Mouse (Mus musculus) brain, adult 10 weeks (tissue): ENCODE measurements around the gene Spdye4c. TPM values are rescaled to one million over a fixed set of nuclear protein-coding genes. Genes with fewer than 3 reads are reported as not detected.

ENCODE experiments used
- polyA plus RNA-seq: library from polyadenylated mRNA; stranded (reverse); fragments of 350-450 nt; fragmentation: Illumina TruSeq; extraction: RNeasy Lipid Tissue Mini Kit (QIAGEN cat#74804); gene quantifications from one replicate; pipeline ENCODE4 v1.2.3, GENCODE M21; 2015; ENCODE audit warnings: low read depth, low replicate concordance

Spdye4c gene
- not detected for polyA plus RNA-seq

GRCm38 (mm10) chr2:128590909-128591308 lies at the start of gene Spdye4c:
Spdye4c (plus strand) TSS chr2:128591209.

Other genes starting within 250 kb of the Spdye4c start
- gene Anapc1, start 96.2 kb downstream of the Spdye4c start, polyA plus RNA-seq: 36.9 TPM
- 19.0 TPM for gene Mertk, start 107.7 kb downstream of the Spdye4c start, polyA plus RNA-seq
- 29.0 TPM for gene Tmem87b, start 226.9 kb downstream of the Spdye4c start, polyA plus RNA-seq